Mouse (Mus musculus): ENCODE measurements around the gene Dtx3.
"Not testable (repeated sequence)": the region's sequence is repeated elsewhere in the genome, so short reads cannot be mapped to it uniquely, and the experiment has no call there.

Gene Dtx3

GRCm38 (mm10) chr10:127165654-127166403, 29.7 kb downstream of the Dtx3 start:
- DNase-seq (ENCODE audit: low spot score): peak; percentile 57

DNA sequence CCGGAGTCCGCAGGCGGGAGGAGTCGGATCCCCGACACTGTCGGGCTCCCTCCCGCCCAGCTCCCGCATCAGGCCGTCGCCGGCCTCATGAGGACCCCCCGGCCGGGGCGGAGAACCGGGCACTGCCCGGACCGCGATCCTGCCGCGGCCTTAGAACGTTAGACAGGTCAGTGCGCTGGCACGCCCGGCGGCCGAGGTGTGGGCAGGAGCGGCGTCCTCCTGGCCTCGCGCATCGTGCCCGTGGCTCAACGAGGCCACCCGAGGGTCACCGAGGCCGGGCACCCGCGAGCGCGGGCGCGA, 30.2 kb downstream of the Dtx3 start:
- DNase-seq (ENCODE audit: low spot score): no peak

GRCm38 (mm10) chr10:127164631-127165353, 30.7 kb downstream of the Dtx3 start, which contains the start of gene B4galnt1:
Gene B4galnt1 (plus strand): TSS chr10:127165225.
- DNase-seq (ENCODE audit: low spot score): peak; percentile 85

- no peak for DNase-seq (ENCODE audit: low spot score)
Observed at GRCm38 (mm10) chr10:127164190-127164589, 31.3 kb downstream of the Dtx3 start.

DNA sequence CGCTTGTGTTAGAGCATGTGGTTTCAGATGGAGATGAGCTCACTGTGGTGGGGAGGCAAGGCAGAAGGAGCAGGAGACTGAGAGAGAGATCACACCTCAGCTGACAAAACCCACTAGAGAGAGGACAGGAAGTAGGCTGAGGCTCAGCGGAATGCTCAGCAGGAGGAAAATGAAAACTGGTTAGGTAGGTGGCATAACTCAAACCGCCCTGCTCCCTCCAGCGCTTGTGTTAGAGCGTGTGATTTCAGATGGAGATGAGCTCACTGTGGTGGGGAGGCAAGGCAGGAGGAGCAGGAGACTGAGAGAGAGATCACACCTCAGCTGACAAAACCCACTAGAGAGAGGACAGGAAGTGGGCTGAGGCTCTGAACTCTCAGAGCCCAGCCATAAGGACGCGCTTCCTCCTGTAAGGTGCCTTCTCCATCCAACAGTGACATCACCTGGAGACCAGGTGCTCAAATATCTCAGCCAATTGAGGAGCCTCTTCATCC, 32.7 kb downstream of the Dtx3 start:
- DNase-seq (ENCODE audit: low spot score): not testable (repeated sequence)

DNA sequence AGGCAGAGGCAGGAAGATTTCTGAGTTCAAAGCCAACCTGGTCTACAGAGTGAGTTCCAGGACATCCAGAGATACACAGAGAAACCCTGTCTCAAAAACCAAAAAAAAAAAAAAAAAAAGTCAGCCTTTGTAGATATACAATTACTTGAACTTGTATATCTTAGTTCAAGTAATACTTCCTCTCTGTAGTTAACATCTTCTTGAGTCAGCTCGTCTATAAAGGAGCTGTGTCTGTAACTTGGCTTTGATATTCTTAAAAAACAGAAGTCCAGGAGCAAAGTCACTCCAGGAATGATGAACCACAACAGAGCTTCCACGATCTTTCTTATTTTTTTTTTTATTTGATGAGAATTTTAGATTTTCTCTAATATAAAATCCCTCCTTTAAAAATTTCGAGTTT, 34.8 kb downstream of the Dtx3 start:
- no peak for DNase-seq (ENCODE audit: low spot score)

DNA sequence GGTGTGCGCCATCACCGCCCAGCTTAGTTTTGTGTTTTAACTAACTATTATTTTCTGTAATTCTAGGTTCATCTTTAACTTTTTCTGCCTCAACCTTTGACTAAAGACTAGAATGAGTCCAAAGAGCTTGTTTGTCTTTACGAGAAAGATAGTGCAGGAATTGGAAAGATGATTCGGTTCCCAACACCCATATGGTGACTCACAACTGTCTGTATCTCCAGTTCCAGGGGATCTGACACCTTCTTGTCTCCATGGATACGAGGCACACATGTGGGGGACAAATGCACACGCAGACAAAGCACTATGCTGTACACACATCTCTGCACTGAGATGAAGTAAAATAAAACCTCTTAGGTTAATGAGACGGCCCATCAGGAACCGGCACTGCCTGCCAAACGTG, 35.4 kb downstream of the Dtx3 start:
- DNase-seq (ENCODE audit: low spot score): no peak

- no peak for DNase-seq (ENCODE audit: low spot score)
Observed at GRCm38 (mm10) chr10:127158471-127158870, 37.1 kb downstream of the Dtx3 start.

GRCm38 (mm10) chr10:127156511-127156910, 39.0 kb downstream of the Dtx3 start:
- DNase-seq (ENCODE audit: low spot score): no peak

- no peak for DNase-seq (ENCODE audit: low spot score)
Observed at GRCm38 (mm10) chr10:127156089-127156488, 39.4 kb downstream of the Dtx3 start.

DNA sequence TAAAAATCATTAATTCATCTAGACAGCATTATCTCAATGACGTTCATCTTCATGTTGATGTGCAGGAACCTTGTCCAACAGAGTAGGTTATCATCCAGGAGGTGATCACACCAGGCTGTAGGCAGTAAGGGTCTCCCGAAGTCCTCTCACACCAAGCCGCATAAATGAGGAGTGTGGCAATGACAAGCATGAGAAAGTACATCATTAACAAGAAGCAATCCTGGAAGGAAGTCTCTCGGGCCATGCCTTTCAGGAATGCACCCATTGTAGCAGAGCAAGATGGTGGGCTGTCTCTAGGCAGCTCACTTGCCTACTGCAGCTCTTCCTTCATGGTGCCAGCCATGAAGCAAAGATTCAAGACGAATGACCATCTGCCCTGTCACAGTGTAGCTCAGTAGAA, 40.9 kb downstream of the Dtx3 start:
- no peak for DNase-seq (ENCODE audit: low spot score)

GRCm38 (mm10) chr10:127154241-127154640, 41.3 kb downstream of the Dtx3 start:
- DNase-seq (ENCODE audit: low spot score): no peak

DNA sequence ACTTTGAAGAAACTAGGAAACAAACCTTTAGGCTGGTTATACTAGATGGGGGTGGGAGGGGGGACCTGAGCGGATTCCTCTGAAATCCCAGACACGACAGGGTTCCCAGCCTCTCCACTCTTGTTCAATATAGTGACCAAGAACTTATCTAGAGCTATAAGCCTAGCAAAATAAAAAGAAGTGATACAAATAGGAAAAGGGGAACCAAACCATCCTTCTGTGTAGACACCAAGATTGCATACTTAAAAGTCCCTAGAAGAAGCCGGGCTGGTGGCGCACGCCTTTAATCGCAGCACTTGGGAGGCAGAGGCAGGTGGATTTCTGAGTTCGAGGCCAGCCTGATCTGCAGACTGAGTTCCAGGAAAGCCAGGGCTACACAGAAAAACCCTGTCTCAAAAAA, 42.2 kb downstream of the Dtx3 start:
- DNase-seq (ENCODE audit: low spot score): no peak

DNA sequence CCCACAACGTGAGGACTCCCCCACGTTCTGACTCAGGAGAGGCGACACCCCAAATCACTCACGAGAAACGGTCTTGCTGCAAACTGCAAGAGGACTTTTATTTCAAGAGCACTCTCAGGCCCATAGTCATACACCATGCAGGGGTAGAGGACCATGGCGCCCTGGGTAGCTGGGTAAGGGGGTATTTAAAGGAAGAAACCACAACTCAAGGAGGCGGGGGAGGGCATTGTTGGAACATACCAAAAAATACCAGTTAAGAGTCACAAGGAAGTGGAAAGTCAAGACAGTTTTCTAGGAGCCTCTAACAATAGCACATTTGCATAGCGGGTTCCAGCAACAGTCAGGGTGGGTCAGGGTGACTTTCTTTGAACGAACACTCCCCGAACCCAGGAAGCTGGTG, 43.0 kb downstream of the Dtx3 start:
- not testable (repeated sequence) for DNase-seq (ENCODE audit: low spot score)

DNA sequence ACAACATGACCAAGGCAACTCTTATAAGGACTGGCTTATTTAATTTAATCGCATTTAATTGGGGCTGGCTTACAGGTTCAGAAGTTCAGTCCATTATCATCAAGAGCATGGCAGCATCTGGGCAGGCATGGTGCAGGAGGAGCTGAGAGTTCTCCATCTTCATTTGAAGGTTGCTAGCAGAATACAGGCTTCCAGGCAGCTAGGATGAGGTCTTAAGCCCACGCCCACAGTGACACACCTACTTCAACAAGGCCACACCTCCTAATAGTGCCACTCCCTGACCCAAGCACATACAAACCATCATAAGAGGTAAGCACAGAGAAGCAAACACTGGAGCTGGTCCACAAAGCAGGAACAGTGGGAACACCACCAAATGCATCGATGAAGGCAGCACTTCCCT, 44.3 kb downstream of the Dtx3 start:
- DNase-seq (ENCODE audit: low spot score): not testable (repeated sequence)

GRCm38 (mm10) chr10:127150471-127150872, 45.1 kb downstream of the Dtx3 start:
- DNase-seq (ENCODE audit: low spot score): no peak

DNA sequence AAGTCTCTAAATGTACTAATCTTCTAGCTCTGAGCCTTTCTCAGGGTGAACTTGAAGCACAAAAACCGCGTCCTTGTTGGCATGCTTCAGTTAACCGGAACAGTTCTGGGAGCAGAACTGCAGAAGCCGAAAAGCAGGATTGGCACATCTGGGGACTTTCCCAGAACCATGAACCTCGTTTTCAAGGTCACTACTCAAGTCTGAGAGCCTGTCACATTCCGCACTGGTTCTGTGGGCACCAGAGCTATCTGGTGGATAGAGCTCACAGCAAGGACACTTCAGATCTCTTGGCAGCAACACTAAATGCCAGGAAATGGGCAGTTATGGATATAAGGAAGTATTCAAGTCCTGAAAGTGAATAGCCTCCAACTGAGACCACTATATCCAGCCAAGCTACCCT, 48.4 kb downstream of the Dtx3 start:
- no peak for DNase-seq (ENCODE audit: low spot score)

DNA sequence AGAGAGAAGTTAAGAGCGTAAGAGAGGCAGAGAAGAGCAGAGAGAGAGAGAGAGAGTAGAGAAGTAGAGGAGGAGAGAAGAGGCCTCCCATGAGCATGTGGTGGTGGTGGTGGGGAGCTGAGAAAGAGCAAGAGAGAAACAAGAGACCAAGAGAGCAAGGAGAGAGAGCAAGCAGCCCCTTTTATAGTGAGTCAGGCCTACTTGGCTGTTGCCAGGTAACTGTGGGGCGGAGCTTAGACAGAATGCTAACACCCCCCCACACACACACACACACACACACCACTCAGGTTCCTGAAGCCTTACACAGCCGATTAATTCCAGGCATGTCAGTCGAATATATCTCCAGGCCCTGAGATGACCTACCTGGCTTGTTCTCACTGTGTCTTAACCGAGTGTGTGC, 50.2 kb downstream of the Dtx3 start:
- no peak for DNase-seq (ENCODE audit: low spot score)

- DNase-seq (ENCODE audit: low spot score): no peak
Observed at GRCm38 (mm10) chr10:127144536-127144935, 51.0 kb downstream of the Dtx3 start.

- no peak for DNase-seq (ENCODE audit: low spot score)
Observed at GRCm38 (mm10) chr10:127143228-127143627, 52.3 kb downstream of the Dtx3 start.

- DNase-seq (ENCODE audit: low spot score): no peak
Observed at GRCm38 (mm10) chr10:127141500-127141899, 54.0 kb downstream of the Dtx3 start.

GRCm38 (mm10) chr10:127140971-127141370, 54.6 kb downstream of the Dtx3 start:
- no peak for DNase-seq (ENCODE audit: low spot score)
